Mouse (Mus musculus): ENCODE data around the gene Tshz3. TPM values are rescaled to one million over a fixed set of nuclear protein-coding genes. Genes with fewer than 3 reads are reported as not detected.

The Tshz3 gene
- total RNA-seq, 2 experiments from 2014 or later: 43.0 to 53.4 TPM

DNA sequence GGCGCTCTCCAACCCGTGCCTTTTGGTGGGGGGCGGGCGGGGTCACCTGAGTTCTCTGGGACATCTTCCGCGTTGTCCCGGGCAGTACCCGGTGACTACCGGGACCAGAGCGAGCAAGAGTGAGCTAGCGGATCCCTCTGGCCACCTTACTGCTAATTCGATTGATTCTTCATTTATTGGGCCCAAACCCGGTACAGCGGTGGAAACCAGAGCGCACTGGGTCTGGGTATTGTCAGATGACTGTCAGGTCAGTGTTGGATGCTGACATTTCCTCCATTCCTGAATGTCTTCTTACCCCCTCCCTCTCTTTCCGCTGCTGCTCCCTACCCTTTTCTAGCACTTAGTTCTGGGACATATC, 650 bp downstream of the Tshz3 start:
- no peak for DNase-seq (ENCODE audit: extremely low spot score in 1 of 2, low spot score in 2 of 2)
- intact Hi-C loops (cut with DNase I): loop anchor here (1.0 to 10.0 kb wide), 7 partner anchors 42 to 876 kb away; no protein-coding TSS in a partner anchor
- TF ChIP-seq CTCF (IDR thresholded peaks at IDR 0.05): no peak
- H3K27ac ChIP-seq: peak overlapping the region; percentile 95
- peak overlapping the region; percentile 96 for H3K4me3 ChIP-seq

- Histone ChIP-seq H3K4me3 (peak overlapping the region; percentile 96), H3K27ac (peak overlapping the region; percentile 95)
- intact Hi-C loops (cut with DNase I): loop anchor here (2.0 to 10.0 kb wide), 6 partner anchors 42 to 877 kb away; no protein-coding TSS in a partner anchor
- TF ChIP-seq CTCF (IDR thresholded peaks at IDR 0.05): no peak
- DNase-seq (ENCODE audit: extremely low spot score in 1 of 2, low spot score in 2 of 2): no peak
Measured at GRCm38 (mm10) chr7:36699001-36699987, 1.4 kb downstream of the Tshz3 start.

GRCm38 (mm10) chr7:36706636-36707035, 8.7 kb downstream of the Tshz3 start:
- peak overlapping the region; percentile 7; the same call in 1 of the 2 replicates for H3K4me3 ChIP-seq
- DNase-seq (ENCODE audit: extremely low spot score in 1 of 2, low spot score in 2 of 2): no peak
- peak overlapping the region; percentile 72 for H3K27ac ChIP-seq
- TF ChIP-seq CTCF (IDR thresholded peaks at IDR 0.05): no peak
- intact Hi-C loops (cut with DNase I): loop anchor here (5.0 to 10.0 kb wide), 2 partner anchors 158 to 804 kb away; no protein-coding TSS in a partner anchor

GRCm38 (mm10) chr7:36707266-36707665, 9.3 kb downstream of the Tshz3 start:
- DNase-seq (ENCODE audit: extremely low spot score in 1 of 2, low spot score in 2 of 2): no peak
- peak overlapping the region; percentile 30; the same call in 1 of the 2 replicates for H3K27ac ChIP-seq
- intact Hi-C loops (cut with DNase I): loop anchor here (5.0 to 10.0 kb wide), 2 partner anchors 158 to 805 kb away; no protein-coding TSS in a partner anchor
- no peak for TF ChIP-seq CTCF (IDR thresholded peaks at IDR 0.05)
- peak overlapping the region; percentile 26 for H3K4me3 ChIP-seq

GRCm38 (mm10) chr7:36707681-36708350, 9.9 kb downstream of the Tshz3 start:
- H3K27ac ChIP-seq: peak overlapping the region; percentile 79
- intact Hi-C loops (cut with DNase I): loop anchor here (5.0 to 10.0 kb wide), 2 partner anchors 157 to 806 kb away; no protein-coding TSS in a partner anchor
- no peak; the same call in 1 of the 2 replicates for TF ChIP-seq CTCF (IDR thresholded peaks at IDR 0.05)
- H3K4me3 ChIP-seq: peak overlapping the region; percentile 36
- no peak for DNase-seq (ENCODE audit: extremely low spot score in 1 of 2, low spot score in 2 of 2)

- no peak overlapping the region for H3K4me3 ChIP-seq
- intact Hi-C loops (cut with DNase I): loop anchor here (5.0 to 10.0 kb wide), 2 partner anchors 156 to 807 kb away; no protein-coding TSS in a partner anchor
- peak overlapping the region; percentile 38; the same call in 1 of the 2 replicates for H3K27ac ChIP-seq
- DNase-seq (ENCODE audit: extremely low spot score in 1 of 2, low spot score in 2 of 2): no peak
- TF ChIP-seq CTCF (IDR thresholded peaks at IDR 0.05): no peak
Measured at GRCm38 (mm10) chr7:36708823-36709222, 10.9 kb downstream of the Tshz3 start.

- no peak for DNase-seq (ENCODE audit: extremely low spot score in 1 of 2, low spot score in 2 of 2)
- Histone ChIP-seq H3K4me3 (no peak overlapping the region), H3K27ac (peak overlapping the region; percentile 38)
- intact Hi-C loops (cut with DNase I): loop anchor here (5.0 to 10.0 kb wide), 2 partner anchors 156 to 807 kb away; no protein-coding TSS in a partner anchor
- peak; percentile 60 for TF ChIP-seq CTCF (IDR thresholded peaks at IDR 0.05)
Measured at GRCm38 (mm10) chr7:36709239-36709638, 11.3 kb downstream of the Tshz3 start.

GRCm38 (mm10) chr7:36709974-36710373, 12.1 kb downstream of the Tshz3 start:
- no peak overlapping the region for H3K27ac ChIP-seq
- TF ChIP-seq CTCF (IDR thresholded peaks at IDR 0.05): no peak
- H3K4me3 ChIP-seq: no peak overlapping the region
- intact Hi-C loops (cut with DNase I): loop anchor here (5.0 to 10.0 kb wide), 2 partner anchors 155 to 808 kb away; no protein-coding TSS in a partner anchor
- DNase-seq (ENCODE audit: extremely low spot score in 1 of 2, low spot score in 2 of 2): no peak

- intact Hi-C loops (cut with DNase I): no loop called here
- DNase-seq (ENCODE audit: extremely low spot score in 1 of 2, low spot score in 2 of 2): no peak
- no peak overlapping the region for H3K27ac ChIP-seq
- H3K4me3 ChIP-seq: no peak overlapping the region
- TF ChIP-seq CTCF (IDR thresholded peaks at IDR 0.05): no peak
Measured at GRCm38 (mm10) chr7:36710387-36710786, 12.5 kb downstream of the Tshz3 start.

GRCm38 (mm10) chr7:36711766-36712165, 13.8 kb downstream of the Tshz3 start:
- intact Hi-C loops (cut with DNase I): no loop called here
- no peak overlapping the region for H3K4me3 ChIP-seq
- no peak for DNase-seq (ENCODE audit: extremely low spot score in 1 of 2, low spot score in 2 of 2)
- H3K27ac ChIP-seq: peak overlapping the region; percentile 21; the same call in 1 of the 2 replicates
- peak; percentile 46 for TF ChIP-seq CTCF (IDR thresholded peaks at IDR 0.05)

DNA sequence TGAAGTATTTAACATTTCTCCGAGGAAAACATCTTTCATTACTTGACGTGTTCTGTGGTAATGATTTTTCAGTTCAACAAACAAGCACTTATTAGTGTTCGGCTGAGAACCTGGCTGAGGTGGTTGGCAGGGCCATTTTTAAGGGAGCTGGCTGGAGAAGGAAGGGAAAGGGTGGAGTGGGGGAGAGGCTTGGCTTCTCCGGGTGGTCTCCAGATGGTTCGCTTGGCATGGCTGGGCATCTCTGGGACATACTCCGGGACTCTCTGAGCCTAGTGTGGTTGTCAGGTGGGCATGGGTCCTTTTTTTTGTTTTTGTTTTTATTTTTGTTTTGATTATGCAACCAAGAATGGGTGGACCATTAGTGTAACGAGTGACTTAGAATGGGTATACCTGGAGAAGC, 16.4 kb downstream of the Tshz3 start:
- no peak for TF ChIP-seq CTCF (IDR thresholded peaks at IDR 0.05)
- intact Hi-C loops (cut with DNase I): no loop called here
- Histone ChIP-seq H3K27ac (no peak overlapping the region; the same call in 1 of the 2 replicates), H3K4me3 (no peak overlapping the region)
- no peak for DNase-seq (ENCODE audit: extremely low spot score in 1 of 2, low spot score in 2 of 2)

Measured in left cerebral cortex, adult 2 months (tissue).